16 mouse cellular contexts compared by ENCODE assay signal in the genomic region with DNA sequence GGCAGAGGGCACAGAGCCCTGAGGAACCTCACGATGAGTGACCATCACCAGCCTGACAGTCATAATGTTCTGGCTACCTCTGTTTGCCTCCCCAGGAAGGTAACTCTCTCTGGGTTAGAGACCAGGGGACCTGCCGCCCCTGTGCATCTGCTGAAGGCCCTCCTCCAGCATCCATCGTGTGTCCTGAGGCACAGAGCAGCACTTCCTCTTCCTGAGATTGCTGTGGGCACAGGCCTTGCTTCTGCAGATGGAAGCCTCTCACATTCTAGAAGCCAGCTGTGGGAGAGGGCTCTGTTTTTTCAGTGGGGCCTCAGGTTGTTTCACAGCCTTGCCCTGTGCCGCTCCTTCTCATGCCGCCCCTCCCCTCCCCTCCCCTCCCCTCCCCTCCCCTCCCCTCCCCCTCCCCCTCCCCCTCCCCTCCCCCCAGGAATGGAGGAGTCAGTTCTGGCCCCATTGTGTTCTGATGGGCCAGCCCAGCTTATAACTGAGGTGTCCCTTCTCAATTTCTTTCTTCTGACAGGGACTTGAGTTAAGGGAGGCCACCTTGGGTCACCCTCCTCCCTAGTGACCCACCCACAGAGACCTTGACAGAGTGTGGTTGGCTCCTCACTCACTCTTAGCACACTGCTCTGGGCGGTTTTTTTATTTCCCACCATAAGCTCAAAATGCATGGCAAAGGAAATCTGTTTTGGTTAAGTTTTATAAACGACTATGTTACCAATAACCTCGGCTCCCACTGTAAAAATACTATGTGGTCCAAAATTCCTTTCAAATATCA.
A peak's percentile ranks its signal among the peaks of the same experiment; 100 is the strongest.
DNase-seq lines count a peak whose midpoint lies in the region; ATAC-seq lines count a peak whose summit lies in the region.
"Had no signal": no experiment of that assay in that cellular context is flagged by ENCODE, and none has a peak within 500 bp of the region (broad histone marks: within the 10 kb centered on the region; RNA-seq: fewer than 3 reads in every experiment).

No protein-coding gene starts in this region.

- no peak overlapping the region for H3K9ac ChIP-seq in embryonic facial prominence, embryonic 13.5 days
- H3K9ac ChIP-seq in limb, embryonic 13.5 days: no peak overlapping the region

- peaks cover 12% of the 10 kb centered on the region for H3K4me1 ChIP-seq in embryonic facial prominence, embryonic 13.5 days
- H3K4me1 ChIP-seq in embryonic facial prominence, embryonic 10.5 days: peaks cover 17% of the 10 kb centered on the region
- H3K4me1 ChIP-seq in limb, embryonic 13.5 days: peaks cover 34% of the 10 kb centered on the region
- 0 out of 2 replicates have a peak, but pooled peaks cover 4% of the 10 kb centered on the region for H3K4me1 ChIP-seq in limb, embryonic 10.5 days

- H3K4me3 ChIP-seq in embryonic facial prominence, embryonic 13.5 days: no peak overlapping the region
- H3K4me3 ChIP-seq in embryonic facial prominence, embryonic 10.5 days: no peak overlapping the region
- no peak overlapping the region for H3K4me3 ChIP-seq in limb, embryonic 13.5 days
- no peak overlapping the region for H3K4me3 ChIP-seq in limb, embryonic 10.5 days
- H3K4me3 ChIP-seq: erythroblast, embryonic 14.5 days had no signal

- no peaks in the 10 kb centered on the region for H3K9me3 ChIP-seq in embryonic facial prominence, embryonic 13.5 days
- H3K9me3 ChIP-seq in embryonic facial prominence, embryonic 10.5 days: no peaks in the 10 kb centered on the region
- H3K9me3 ChIP-seq in limb, embryonic 13.5 days: no peaks in the 10 kb centered on the region
- H3K9me3 ChIP-seq in limb, embryonic 10.5 days (replicated peaks): no peaks in the 10 kb centered on the region

- DNase-seq in embryonic facial prominence, embryonic 10.5 days (ENCODE audit: low spot score): no peak
- DNase-seq in limb, embryonic 10.5 days (ENCODE audit: low spot score): no peak
- no peak for DNase-seq in urinary bladder, postnatal 4 days (ENCODE audit: low spot score in 2 of 2)
- DNase-seq: layer of hippocampus, adult 9-11 months; liver; midbrain, embryonic 14.5 days; thymus, adult 18-20 months had no signal

- no peak overlapping the region for H3K4me2 ChIP-seq in embryonic facial prominence, embryonic 13.5 days
- no peak overlapping the region for H3K4me2 ChIP-seq in limb, embryonic 13.5 days (replicated peaks)

- no peak for ATAC-seq in embryonic facial prominence, embryonic 13.5 days (ENCODE audit: insufficient number of reproducible peaks, insufficient read depth, low FRiP score, low TSS enrichment, low read depth)
- peak; percentile 55; the same call in 1 of the 2 replicates for ATAC-seq in limb, embryonic 13.5 days (ENCODE audit: low FRiP score, low read depth)
- peak; percentile 73 for ATAC-seq in granulocyte monocyte progenitor cell, adult 5-6 weeks (replicated peaks; ENCODE audit: poor library complexity, severe bottlenecking)
- ATAC-seq in neutrophil, adult 5-6 weeks (ENCODE audit: extremely low read depth, insufficient number of reproducible peaks, low FRiP score, poor library complexity, severe bottlenecking): peak; percentile 34; the same call in 1 of the 2 replicates
- ATAC-seq: forebrain, embryonic 14.5 days; Patski had no signal

- H3K27ac ChIP-seq in embryonic facial prominence, embryonic 13.5 days: peak overlapping the region; percentile 55; the same call in 1 of the 2 replicates
- H3K27ac ChIP-seq in embryonic facial prominence, embryonic 10.5 days (replicated peaks): no peak overlapping the region; the same call in 1 of the 2 replicates
- no peak overlapping the region for H3K27ac ChIP-seq in limb, embryonic 13.5 days
- H3K27ac ChIP-seq in limb, embryonic 10.5 days: no peak overlapping the region
- H3K27ac ChIP-seq: hindbrain, postnatal 0 days; macrophage had no signal

- no peaks in the 10 kb centered on the region for H3K27me3 ChIP-seq in embryonic facial prominence, embryonic 13.5 days
- no peaks in the 10 kb centered on the region for H3K27me3 ChIP-seq in embryonic facial prominence, embryonic 10.5 days (replicated peaks; ENCODE audit: low read depth, poor library complexity, severe bottlenecking)
- no peaks in the 10 kb centered on the region for H3K27me3 ChIP-seq in limb, embryonic 13.5 days
- H3K27me3 ChIP-seq in limb, embryonic 10.5 days (ENCODE audit: low read depth, poor library complexity, severe bottlenecking): no peaks in the 10 kb centered on the region
- H3K27me3 ChIP-seq: Patski had no signal

- H3K36me3 ChIP-seq in embryonic facial prominence, embryonic 13.5 days: peaks cover 7% of the 10 kb centered on the region; the same call in 1 of the 2 replicates
- H3K36me3 ChIP-seq in embryonic facial prominence, embryonic 10.5 days (replicated peaks): peaks cover 30% of the 10 kb centered on the region; the same call in 1 of the 2 replicates
- H3K36me3 ChIP-seq in limb, embryonic 13.5 days: peaks cover 8% of the 10 kb centered on the region; the same call in 1 of the 2 replicates
- peaks cover 24% of the 10 kb centered on the region for H3K36me3 ChIP-seq in limb, embryonic 10.5 days

- WGBS in embryonic facial prominence, embryonic 13.5 days: 56% methylated on average over 7 of the region's 8 CpGs
- WGBS in embryonic facial prominence, embryonic 10.5 days: 63% methylated on average over 8 of the region's 8 CpGs
- WGBS in limb, embryonic 13.5 days: 44% methylated on average over 8 of the region's 8 CpGs
- WGBS in limb, embryonic 10.5 days: 76% methylated on average over 8 of the region's 8 CpGs
